Mouse (Mus musculus) thymus, adult 2 months (tissue): ENCODE results near the gene Acot7.

Experiments used
- CTCF ChIP-seq: fragments of 200-500 bp; IDR thresholded peaks from 2 replicates; pipeline ENCODE4 v1.5.1; 2012; ENCODE audit warnings: mild to moderate bottlenecking, control low read depth, low read length, moderate library complexity, borderline replicate concordance; ENCODE audit not compliant: control insufficient read depth, poor library complexity, insufficient read depth; ENCODE audit errors: extremely low read depth
- POLR2A ChIP-seq: fragments of 200-500 bp; IDR thresholded peaks from 2 replicates; pipeline ENCODE4 v1.6.1; 2012; ENCODE audit warnings: mild to moderate bottlenecking, low read length, control low read depth, moderate library complexity; ENCODE audit not compliant: control insufficient read depth, poor library complexity, insufficient read depth; ENCODE audit errors: extremely low read depth

- TF ChIP-seq CTCF (no peak), POLR2A (no peak)
Measured at GRCm38 (mm10) chr4:152143632-152144031, 34.3 kb upstream of the Acot7 start.
